Mouse (Mus musculus) cortical plate, adult 2 months (tissue): Measurements from ENCODE around the gene Fam69a.

Source experiments
- CTCF ChIP-seq: fragments of 200-500 bp; IDR thresholded peaks from 2 replicates; pipeline ENCODE4 v1.5.1; 2011; ENCODE audit warnings: mild to moderate bottlenecking, control low read depth, low read length; ENCODE audit not compliant: insufficient read depth; ENCODE audit errors: extremely low read depth
- POLR2A ChIP-seq: fragments of 200-500 bp; IDR thresholded peaks from 2 replicates; pipeline ENCODE4 v1.6.1; 2011; ENCODE audit warnings: mild to moderate bottlenecking, low read length, control low read depth; ENCODE audit not compliant: insufficient read depth; ENCODE audit errors: extremely low read depth

GRCm38 (mm10) chr5:107968079-107968478 is 18.8 kb downstream of the Fam69a start:
- TF ChIP-seq CTCF (no peak), POLR2A (no peak)
